Mouse (Mus musculus) embryonic facial prominence, embryonic 10.5 days (tissue): ENCODE measurements around the gene Gpx1. TPM values are rescaled to one million over a fixed set of nuclear protein-coding genes. Genes with fewer than 3 reads are reported as not detected.

Experiments
- DNase-seq: peaks from one replicate; pipeline ENCODE4 v3.0.0-alpha.2; 2017; ENCODE audit warnings: low spot score
- H3K27ac ChIP-seq: fragments of 300-500 bp; sonication (generic); replicated peaks from 2 replicates; pipeline ENCODE4 v1.5.1; 2016; ENCODE audit warnings: mild to moderate bottlenecking
- H3K27me3 ChIP-seq: fragments of 300-500 bp; sonication (generic); replicated peaks from 2 replicates; pipeline ENCODE4 v1.6.1; 2016; ENCODE audit warnings: low read depth, mild to moderate bottlenecking; ENCODE audit not compliant: poor library complexity, severe bottlenecking
- H3K36me3 ChIP-seq: fragments of 300-500 bp; sonication (generic); replicated peaks from 2 replicates; pipeline ENCODE4 v1.6.1; 2016; ENCODE audit warnings: mild to moderate bottlenecking, moderate library complexity
- H3K4me1 ChIP-seq: fragments of 300-500 bp; sonication (generic); 2 replicates; pipeline ENCODE4 v1.6.1; 2016
- H3K4me3 ChIP-seq: fragments of 300-500 bp; sonication (generic); 2 replicates; pipeline ENCODE4 v1.5.1; 2016; ENCODE audit warnings: mild to moderate bottlenecking, moderate library complexity
- H3K9me3 ChIP-seq: fragments of 300-500 bp; sonication (generic); 2 replicates; pipeline ENCODE4 v1.6.1; 2016; ENCODE audit warnings: mild to moderate bottlenecking
- WGBS: fragments of 180-500 bp; shearing (Covaris S2); methylation state at CpG from one replicate; pipeline ENCODE4 v1.1.7; 2016; 5-methylcytosine and 5-hydroxymethylcytosine counted together
- polyA plus RNA-seq: library from polyadenylated mRNA; unstranded; fragments of >200 nt; fragmentation: Nextera tagmentation; extraction: Ambion mirVana; gene quantifications from 2 replicates; pipeline ENCODE4 v1.2.1, GENCODE M21; 2016

Gene Gpx1
- polyA plus RNA-seq = 810 and 843 TPM in 2 replicates

- DNase-seq = peak; percentile 94
- Histone ChIP-seq H3K27ac (peak within 1 kb of the TSS; percentile 97), H3K9me3 (no peaks in the 10 kb centered on the region), H3K4me1 (peaks cover 40% of the 10 kb centered on the region), H3K27me3 (no peaks in the 10 kb centered on the region), H3K4me3 (peak within 1 kb of the TSS; percentile 94), H3K36me3 (peaks cover 41% of the 10 kb centered on the region)
- under 1% methylated on average over 49 of the region's 49 CpGs for WGBS
These were observed at the start of gene Gpx1 for GRCm38 (mm10) chr9:108338886-108339781. Gene Gpx1, plus strand, starts transcription at chr9:108338903.

- Histone ChIP-seq H3K4me3 (peak overlapping the region; percentile 69), H3K4me1 (peaks cover 12% of the 10 kb centered on the region), H3K36me3 (peaks cover 7% of the 10 kb centered on the region), H3K27ac (peak overlapping the region; percentile 93), H3K9me3 (no peaks in the 10 kb centered on the region), H3K27me3 (no peaks in the 10 kb centered on the region)
- DNase-seq = no peak
- WGBS = 63% methylated on average over 2 of the region's 2 CpGs
These were observed 49.4 kb upstream of the Gpx1 start for GRCm38 (mm10) chr9:108289347-108289746.

GRCm38 (mm10) chr9:108290016-108290750 lies 48.5 kb upstream of the Gpx1 start, which contains the start of gene Nicn1:
Gene Nicn1, plus strand, starts transcription at chr9:108290429.
- Histone ChIP-seq H3K9me3 (no peaks in the 10 kb centered on the region), H3K27me3 (no peaks in the 10 kb centered on the region), H3K36me3 (peaks cover 15% of the 10 kb centered on the region), H3K4me3 (peak within 1 kb of the TSS; percentile 69), H3K4me1 (peaks cover 12% of the 10 kb centered on the region), H3K27ac (peak within 1 kb of the TSS; percentile 93)
- DNase-seq = peak; percentile 90
- under 1% methylated on average over 32 of the region's 32 CpGs for WGBS

- H3K27ac ChIP-seq = peak overlapping the region; percentile 93
- no peaks in the 10 kb centered on the region for H3K9me3 ChIP-seq
- 47% methylated on average over 6 of the region's 6 CpGs for WGBS
These were observed 47.9 kb upstream of the Gpx1 start for GRCm38 (mm10) chr9:108290773-108291172.

GRCm38 (mm10) chr9:108296453-108297355 lies 42.0 kb upstream of the Gpx1 start, which contains the start of gene Amt:
Gene Amt, plus strand, starts transcription at chr9:108296853.
- Histone ChIP-seq H3K4me1 (peaks cover 22% of the 10 kb centered on the region), H3K27me3 (no peaks in the 10 kb centered on the region), H3K9me3 (no peaks in the 10 kb centered on the region), H3K27ac (peak within 1 kb of the TSS; percentile 85), H3K36me3 (peaks cover 47% of the 10 kb centered on the region), H3K4me3 (peak within 1 kb of the TSS; percentile 58)
- peak; percentile 80 for DNase-seq
- WGBS = 19% methylated on average over 18 of the region's 18 CpGs

More at GRCm38 (mm10) chr9:108290773-108291172, 47.9 kb upstream of the Gpx1 start:
- Histone ChIP-seq H3K27me3 (no peaks in the 10 kb centered on the region), H3K4me3 (peak overlapping the region; percentile 69), H3K36me3 (peaks cover 21% of the 10 kb centered on the region), H3K4me1 (peaks cover 14% of the 10 kb centered on the region)
- DNase-seq = no peak

- DNase-seq = no peak
- Histone ChIP-seq H3K27me3 (no peaks in the 10 kb centered on the region), H3K4me1 (peaks cover 19% of the 10 kb centered on the region), H3K9me3 (no peaks in the 10 kb centered on the region), H3K27ac (no peak overlapping the region), H3K4me3 (no peak overlapping the region), H3K36me3 (peaks cover 51% of the 10 kb centered on the region)
- WGBS = 83% methylated on average over 3 of the region's 3 CpGs
These were observed 36.9 kb upstream of the Gpx1 start for GRCm38 (mm10) chr9:108301853-108302252.

GRCm38 (mm10) chr9:108304716-108305115 lies 34.0 kb upstream of the Gpx1 start:
- WGBS = 88% methylated on average over 4 of the region's 4 CpGs

GRCm38 (mm10) chr9:108305170-108305569 lies 33.5 kb upstream of the Gpx1 start:
- H3K4me3 ChIP-seq = peak overlapping the region; percentile 94
- WGBS = 9% methylated on average over 1 of the region's 1 CpGs
- peaks cover 36% of the 10 kb centered on the region for H3K4me1 ChIP-seq
- H3K9me3 ChIP-seq = no peaks in the 10 kb centered on the region
- H3K36me3 ChIP-seq = peaks cover 42% of the 10 kb centered on the region
- no peaks in the 10 kb centered on the region for H3K27me3 ChIP-seq
- peak overlapping the region; percentile 99 for H3K27ac ChIP-seq
- DNase-seq = no peak

More at GRCm38 (mm10) chr9:108304716-108305115, 34.0 kb upstream of the Gpx1 start:
- H3K36me3 ChIP-seq = peaks cover 44% of the 10 kb centered on the region
- no peaks in the 10 kb centered on the region for H3K27me3 ChIP-seq
- H3K4me1 ChIP-seq = peaks cover 32% of the 10 kb centered on the region
- peak overlapping the region; percentile 94 for H3K4me3 ChIP-seq
- peak overlapping the region; percentile 99; the same call in 1 of the 2 replicates for H3K27ac ChIP-seq
- no peak for DNase-seq
- H3K9me3 ChIP-seq = no peaks in the 10 kb centered on the region

GRCm38 (mm10) chr9:108305629-108306520 lies 32.8 kb upstream of the Gpx1 start, which contains the start of the genes Rhoa and Tcta:
Gene Rhoa, plus strand, starts transcription at chr9:108306129.
Gene Tcta, minus strand, starts transcription at chr9:108306160.
- DNase-seq = peak; percentile 98
- Histone ChIP-seq H3K4me1 (peaks cover 36% of the 10 kb centered on the region), H3K9me3 (no peaks in the 10 kb centered on the region), H3K27ac (peak within 1 kb of the TSS; percentile 99), H3K4me3 (peak within 1 kb of the TSS; percentile 94), H3K36me3 (peaks cover 36% of the 10 kb centered on the region), H3K27me3 (no peaks in the 10 kb centered on the region)
- WGBS = under 1% methylated on average over 81 of the region's 81 CpGs

- H3K27ac ChIP-seq = peak overlapping the region; percentile 99
- H3K4me3 ChIP-seq = peak overlapping the region; percentile 94
- H3K9me3 ChIP-seq = no peaks in the 10 kb centered on the region
- under 1% methylated on average over 48 of the region's 51 CpGs for WGBS
- H3K4me1 ChIP-seq = peaks cover 36% of the 10 kb centered on the region
- peaks cover 34% of the 10 kb centered on the region for H3K36me3 ChIP-seq
- H3K27me3 ChIP-seq = no peaks in the 10 kb centered on the region
- peak; percentile 87 for DNase-seq
These were observed 32.1 kb upstream of the Gpx1 start for GRCm38 (mm10) chr9:108306571-108306980.
